Mouse (Mus musculus) gastrocnemius, postnatal 36 days (tissue): Measurements from ENCODE around the gene Sult1a1. TPM values are rescaled to one million over a fixed set of nuclear protein-coding genes. Genes with fewer than 3 reads are reported as not detected.
A peak's percentile ranks its signal among the peaks of the same experiment; 100 is the strongest.

Source experiments
- DNase-seq, 2 experiments: peaks; one replicate each; pipeline ENCODE4 v3.0.0; 2022
- intact Hi-C: fragments of 180-260 bp; cut with DNase I; formaldehyde crosslinking; loops from one replicate; pipeline ENCODE4 v1.15.1; 2025
- total RNA-seq, 2 experiments: library from RNA; stranded (reverse); gene quantifications; 2 replicates each; pipeline ENCODE4 v1.2.3; 2021

Gene Sult1a1
- total RNA-seq, 2 experiments from 2014 or later = 15.7 to 21.0 TPM

DNA sequence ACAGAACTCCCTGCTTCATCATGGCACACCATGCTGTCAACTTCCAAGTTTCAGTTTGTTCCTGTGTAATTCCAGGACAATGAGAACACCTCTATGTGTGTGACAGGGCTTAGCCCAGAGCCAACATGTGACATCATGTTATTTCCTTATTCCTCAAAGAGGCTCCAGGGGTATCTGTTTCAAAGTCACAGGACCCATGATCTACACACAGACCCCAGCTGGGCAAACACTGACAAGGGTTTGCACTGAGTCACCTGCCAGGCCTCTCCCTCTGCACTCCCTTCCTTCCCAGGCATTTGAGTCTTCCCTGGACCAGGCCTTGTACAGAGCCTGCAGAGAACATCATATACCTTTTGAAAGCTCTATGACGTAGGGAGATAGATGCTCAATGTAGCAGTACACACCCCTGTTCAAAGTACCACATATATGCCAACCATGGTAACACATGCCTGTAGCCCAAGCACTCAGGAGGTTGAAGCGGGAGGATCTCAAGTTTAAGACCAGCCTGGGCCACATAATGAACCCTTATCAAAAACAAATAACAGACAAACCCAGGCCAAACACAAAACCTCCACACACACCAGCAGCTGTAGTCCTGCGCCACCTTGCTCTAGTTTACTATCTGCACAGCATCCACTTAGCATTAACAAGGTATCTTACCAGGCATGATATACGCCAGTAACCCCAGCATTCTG is 45.3 kb downstream of the Sult1a1 start, which contains the start of gene Nupr1:
Gene Nupr1 (minus strand): TSS at position 38 of the 695 bp plus-strand sequence.
- intact Hi-C loops = no loop called here

GRCm38 (mm10) chr7:126629915-126630314 is 46.3 kb downstream of the Sult1a1 start:
- no peak for DNase-seq
- intact Hi-C loops = no loop called here

More for the DNA sequence above, 45.3 kb downstream of the Sult1a1 start, which contains the start of gene Nupr1:
- DNase-seq = no peak

DNA sequence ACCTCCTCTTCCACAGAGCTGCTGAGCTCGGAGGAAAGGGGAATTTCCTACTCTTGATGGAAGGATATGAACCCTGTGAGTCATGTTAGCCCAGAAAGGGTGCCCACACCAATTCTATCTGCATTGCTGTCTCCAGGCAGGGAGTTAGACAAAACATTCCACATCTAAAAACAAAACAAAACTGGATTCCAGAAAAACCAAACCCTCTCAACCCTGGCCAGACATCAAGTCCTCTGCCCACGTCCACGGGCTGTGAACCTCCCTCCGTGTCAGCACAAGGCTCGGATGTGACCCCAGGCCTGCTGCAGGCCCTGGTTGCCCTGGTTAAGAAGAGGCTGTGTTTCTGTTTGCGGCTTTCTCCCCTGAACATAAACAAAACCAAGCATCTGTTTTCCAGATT is 48.1 kb downstream of the Sult1a1 start:
- intact Hi-C loops = no loop called here
- no peak for DNase-seq

DNA sequence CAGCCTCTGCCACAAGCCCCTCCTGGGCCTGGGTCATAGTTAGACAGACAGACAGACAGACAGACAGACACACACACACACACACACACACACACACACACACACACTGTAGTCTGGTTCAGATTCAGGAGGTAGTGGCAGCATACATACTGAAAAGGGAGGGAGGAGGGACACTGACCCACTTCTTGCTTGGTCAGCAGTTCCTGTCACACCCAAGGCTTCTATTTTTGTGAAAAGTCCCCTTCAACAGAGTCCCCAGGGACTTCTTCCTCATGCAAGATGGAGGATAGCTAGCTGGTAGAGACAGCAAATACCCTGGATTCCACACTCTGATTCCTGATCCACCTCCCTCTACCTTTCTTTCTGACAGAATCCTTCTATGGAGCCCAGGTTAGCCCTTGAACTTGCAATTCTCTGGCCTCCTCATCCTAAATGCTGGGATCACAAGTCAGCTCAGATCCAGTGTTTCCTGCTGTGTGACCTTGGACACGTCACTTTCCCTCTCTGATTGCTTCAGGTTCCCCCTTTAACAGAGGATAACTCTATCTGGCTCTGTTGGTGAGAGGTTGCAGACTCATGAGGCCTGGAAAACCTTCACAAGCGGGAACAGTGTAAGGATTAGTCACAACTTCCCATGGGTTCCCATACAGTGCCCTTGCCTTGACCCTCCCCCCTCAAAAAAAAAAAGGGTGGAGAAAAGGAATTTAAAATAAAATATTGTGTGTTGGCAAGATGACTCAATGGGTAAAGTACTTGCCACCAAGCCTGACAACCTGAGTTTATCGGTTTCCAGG is 50.2 kb downstream of the Sult1a1 start:
- DNase-seq = no peak
- intact Hi-C loops = no loop called here

DNA sequence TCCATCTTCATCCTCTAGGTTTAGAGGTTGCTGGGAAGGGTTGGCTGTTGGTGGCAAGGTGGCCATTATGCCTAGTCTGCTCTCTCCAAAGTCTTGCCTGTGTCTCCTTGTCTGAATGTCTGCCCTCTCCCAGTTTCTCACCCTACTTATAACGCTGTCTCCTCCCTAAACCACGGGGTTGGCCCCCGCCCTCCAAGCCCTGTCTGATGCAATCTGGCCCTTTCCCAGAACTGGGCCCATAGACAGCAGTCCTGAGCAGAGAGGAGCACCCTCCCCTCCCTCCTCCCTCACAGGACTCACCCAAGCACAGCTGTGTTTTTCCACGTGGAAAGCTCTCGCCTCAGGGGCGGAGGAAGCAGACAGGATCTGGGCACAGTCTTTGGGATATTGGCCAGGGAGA is 50.9 kb downstream of the Sult1a1 start:
- DNase-seq = peak; percentile 69 to 88
- intact Hi-C loops = no loop called here

DNA sequence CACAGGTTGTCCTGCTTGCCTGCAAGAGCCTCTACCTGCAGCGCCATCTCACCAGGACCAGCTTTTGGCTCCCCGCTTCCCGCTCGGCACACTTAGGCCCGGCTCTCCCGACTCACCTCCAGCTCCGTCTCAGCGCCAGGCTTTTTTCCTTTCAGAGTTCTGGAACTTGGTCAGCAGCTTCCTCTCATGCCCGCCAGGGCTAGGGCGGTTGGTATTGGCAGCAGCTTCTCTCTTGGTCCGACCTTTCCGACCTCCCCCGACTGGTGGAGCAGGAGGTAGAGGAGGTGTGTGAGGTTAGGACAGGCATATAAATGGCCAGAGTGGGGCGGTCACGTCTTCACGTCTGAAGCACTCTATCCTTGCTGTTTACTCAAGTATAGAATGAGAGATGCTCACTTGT is 51.5 kb downstream of the Sult1a1 start:
- no peak for DNase-seq
- intact Hi-C loops = no loop called here

GRCm38 (mm10) chr7:126623381-126623780 is 52.9 kb downstream of the Sult1a1 start:
- intact Hi-C loops = no loop called here
- no peak for DNase-seq

Other genes with a start within 250 kb of the Sult1a1 start
- gene Rabep2, start 247.7 kb downstream of the Sult1a1 start, total RNA-seq = 10 to 100 TPM; 13.8 to 14.0 TPM
- over 10,000 TPM; 23,125 to 24,213 TPM for gene Atp2a1, start 213.3 kb downstream of the Sult1a1 start, total RNA-seq
- gene Sh2b1, start 201.0 kb downstream of the Sult1a1 start, total RNA-seq = 10 to 100 TPM; 36.8 to 43.4 TPM
- 100 to 1,000 TPM; 122 to 145 TPM for gene Tufm, start 189.1 kb downstream of the Sult1a1 start, total RNA-seq
- gene Atxn2l, start 173.0 kb downstream of the Sult1a1 start, total RNA-seq = 10 to 100 TPM; 25.8 to 29.9 TPM
- 100 to 1,000 TPM; 129 to 154 TPM for gene Eif3c, start 110.0 kb downstream of the Sult1a1 start, total RNA-seq
- under 1 TPM; 0.44 to 0.46 TPM for gene Apobr, start 91.5 kb downstream of the Sult1a1 start, total RNA-seq
- gene Cln3, start 90.6 kb downstream of the Sult1a1 start, total RNA-seq = 10 to 100 TPM; 10.7 to 11.0 TPM
- gene Il27, start 81.5 kb downstream of the Sult1a1 start, total RNA-seq = not detected
- gene Nupr1, start 45.6 kb downstream of the Sult1a1 start, total RNA-seq = 10 to 100 TPM in 1 of 2 experiments, 1 to 10 TPM in 1; 8.5 to 11.9 TPM
- 10 to 100 TPM; 29.3 to 33.2 TPM for gene Sgf29, start 27.1 kb downstream of the Sult1a1 start, total RNA-seq
- 10 to 100 TPM; 29.9 to 36.8 TPM for gene Bola2, start 19.0 kb upstream of the Sult1a1 start, total RNA-seq
- 1 to 10 TPM; 2.1 to 3.6 TPM for gene Slx1b, start 19.4 kb upstream of the Sult1a1 start, total RNA-seq
- gene Coro1a, start 31.4 kb upstream of the Sult1a1 start, total RNA-seq = 1 to 10 TPM; 2.6 to 5.2 TPM
- 10 to 100 TPM; 15.7 to 21.9 TPM for gene Mapk3, start 83.2 kb upstream of the Sult1a1 start, total RNA-seq
- gene Gdpd3, start 89.9 kb upstream of the Sult1a1 start, total RNA-seq = 1 to 10 TPM in 1 of 2 experiments, under 1 TPM in 1; 0.99 to 1.8 TPM
- 10 to 100 TPM; 77.7 to 97.4 TPM for gene Ypel3, start 100.5 kb upstream of the Sult1a1 start, total RNA-seq
- under 1 TPM; 0.28 to 0.30 TPM for gene Tbx6, start 105.1 kb upstream of the Sult1a1 start, total RNA-seq
- 10 to 100 TPM; 21.6 to 22.4 TPM for gene Ppp4c, start 116.1 kb upstream of the Sult1a1 start, total RNA-seq
- 10 to 100 TPM; 55.8 to 67.4 TPM for gene Fam57b, start 121.2 kb upstream of the Sult1a1 start, total RNA-seq
- not detected for gene 4930451I11Rik, start 155.2 kb upstream of the Sult1a1 start, total RNA-seq
- gene Doc2a, start 171.0 kb upstream of the Sult1a1 start, total RNA-seq = not detected
- gene Hirip3, start 185.5 kb upstream of the Sult1a1 start, total RNA-seq = 1 to 10 TPM; 3.7 to 7.8 TPM
- 10 to 100 TPM; 10.3 to 12.6 TPM for gene Ino80e, start 185.9 kb upstream of the Sult1a1 start, total RNA-seq
- gene Taok2, start 208.3 kb upstream of the Sult1a1 start, total RNA-seq = 10 to 100 TPM; 18.3 to 21.7 TPM
- gene Tmem219, start 246.5 kb upstream of the Sult1a1 start, total RNA-seq = 1 to 10 TPM; 9.1 to 9.3 TPM